Mouse (Mus musculus) G1E (cell line): ENCODE results near the gene Rab5b.

Experiments used
- CTCF ChIP-seq: IDR thresholded peaks from 2 replicates; pipeline ENCODE4 v1.5.1; 2012; ENCODE audit warnings: low read depth, low read length, inconsistent platforms, mixed read lengths
- GATA1 ChIP-seq: IDR thresholded peaks from 2 replicates; pipeline ENCODE4 v1.6.1; 2012; ENCODE audit warnings: borderline replicate concordance, low read length, inconsistent platforms, mixed read lengths
- GATA2 ChIP-seq: IDR thresholded peaks from 2 replicates; pipeline ENCODE4 v1.6.1; 2012; ENCODE audit warnings: low read depth, low read length, inconsistent platforms, borderline replicate concordance
- POLR2AphosphoS5 ChIP-seq: IDR thresholded peaks from 2 replicates; pipeline ENCODE4 v1.6.1; 2012; ENCODE audit warnings: low read depth, low read length, inconsistent platforms; ENCODE audit not compliant: insufficient replicate concordance
- TAL1 ChIP-seq: conservative IDR thresholded peaks from 2 replicates; pipeline ENCODE4 v1.6.1; 2012; ENCODE audit warnings: low read depth, low read length, inconsistent platforms, mixed read lengths

DNA sequence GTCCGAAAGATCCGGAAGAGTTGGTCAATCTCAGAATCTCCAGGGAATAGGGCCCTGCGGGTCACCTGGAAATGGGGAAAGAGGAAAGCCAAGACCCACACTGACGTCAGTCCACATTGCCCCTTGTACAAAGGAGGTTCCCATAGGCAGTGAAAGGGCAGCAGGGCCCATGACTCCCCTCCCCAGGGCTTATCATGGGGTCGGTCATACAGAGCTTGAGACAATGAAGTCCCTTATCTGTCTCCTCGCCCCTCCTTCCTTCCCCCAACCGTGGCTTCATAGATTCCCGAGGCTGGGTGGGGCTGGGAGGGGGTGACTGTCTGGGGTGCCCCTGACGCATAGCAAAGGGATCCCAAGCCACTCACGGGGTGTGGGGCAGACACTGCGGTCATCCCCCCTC is 3.5 kb upstream of the Rab5b start:
- TF ChIP-seq CTCF = no peak
- no peak for TF ChIP-seq POLR2AphosphoS5
- TF ChIP-seq TAL1 = no peak
- TF ChIP-seq GATA1 = no peak
- no peak for TF ChIP-seq GATA2
